Mouse (Mus musculus) myocyte (in vitro differentiated cells): Measurements from ENCODE around the gene 6720489N17Rik. TPM values are rescaled to one million over a fixed set of nuclear protein-coding genes. Genes with fewer than 3 reads are reported as not detected.
"Not testable (repeated sequence)": the region's sequence is repeated elsewhere in the genome, so short reads cannot be mapped to it uniquely, and the experiment has no call there.

Experiments
- H3K27me3 ChIP-seq: one replicate; pipeline ENCODE4 v1.6.1; 2011; ENCODE audit not compliant: control insufficient read depth, insufficient read depth, insufficient read length
- H3K36me3 ChIP-seq: one replicate; pipeline ENCODE4 v1.6.1; 2011; ENCODE audit not compliant: control insufficient read depth, insufficient read depth
- H3K4me2 ChIP-seq: one replicate; pipeline ENCODE4 v1.6.1; 2011; ENCODE audit warnings: low read depth, control low read depth
- H3K4me3 ChIP-seq: one replicate; pipeline ENCODE4 v1.5.1; 2011; ENCODE audit warnings: mild to moderate bottlenecking, control low read depth, moderate library complexity
- H3K79me2 ChIP-seq: one replicate; pipeline ENCODE4 v1.6.1; 2011; ENCODE audit not compliant: control insufficient read depth, insufficient read depth
- H3ac ChIP-seq: one replicate; pipeline ENCODE4 v1.6.1; 2011; ENCODE audit not compliant: control insufficient read depth, insufficient read length
- CEBPB ChIP-seq: IDR thresholded peaks from 2 replicates; pipeline ENCODE4 v1.6.1; 2011; ENCODE audit warnings: mild to moderate bottlenecking, moderate library complexity; ENCODE audit not compliant: poor library complexity, insufficient read depth, severe bottlenecking
- E2F4 ChIP-seq: IDR thresholded peaks from one replicate; pipeline ENCODE4 v1.6.1; 2011; ENCODE audit warnings: mild to moderate bottlenecking, control low read depth, moderate library complexity; ENCODE audit not compliant: insufficient read depth
- MAX ChIP-seq: IDR thresholded peaks from one replicate; pipeline ENCODE4 v1.6.1; 2011; ENCODE audit warnings: low read depth, mild to moderate bottlenecking, control low read depth
- MYOD1 ChIP-seq, 3 experiments: IDR thresholded peaks; one replicate each; pipeline ENCODE4 v1.6.1; 2011; ENCODE audit warnings: control low read depth in 2 of 3, low read depth in 2 of 3, mild to moderate bottlenecking in 2 of 3, moderate library complexity in 1 of 3; ENCODE audit not compliant: insufficient read length in 2 of 3, control insufficient read depth in 1 of 3
- MYOG ChIP-seq, 3 experiments: IDR thresholded peaks; one replicate each; pipeline ENCODE4 v1.6.1; 2011; ENCODE audit warnings: control low read depth in 2 of 3, low read depth in 2 of 3, mild to moderate bottlenecking in 2 of 3; ENCODE audit not compliant: insufficient read length in 2 of 3, control insufficient read depth in 1 of 3, insufficient read depth in 1 of 3
- POLR2A ChIP-seq: IDR thresholded peaks from one replicate; pipeline ENCODE4 v1.6.1; 2011; ENCODE audit warnings: low read depth, mild to moderate bottlenecking, control low read depth, moderate library complexity; ENCODE audit not compliant: insufficient read length
- POLR2AphosphoS2 ChIP-seq: IDR thresholded peaks from one replicate; pipeline ENCODE4 v1.6.1; 2011; ENCODE audit warnings: low read depth, control low read depth; ENCODE audit not compliant: insufficient read length
- REST ChIP-seq: IDR thresholded peaks from one replicate; pipeline ENCODE4 v1.6.1; 2011; ENCODE audit warnings: mild to moderate bottlenecking, control low read depth, moderate library complexity; ENCODE audit not compliant: insufficient read depth, insufficient read length
- SRF ChIP-seq: IDR thresholded peaks from one replicate; pipeline ENCODE4 v1.6.1; 2011; ENCODE audit warnings: low read depth; ENCODE audit not compliant: control insufficient read depth, insufficient read length
- TCF12 ChIP-seq: IDR thresholded peaks from one replicate; pipeline ENCODE4 v1.6.1; 2011; ENCODE audit warnings: mild to moderate bottlenecking, control low read depth; ENCODE audit not compliant: poor library complexity, insufficient read depth, severe bottlenecking
- TCF3 ChIP-seq: IDR thresholded peaks from one replicate; pipeline ENCODE4 v1.6.1; 2011; ENCODE audit warnings: low read depth, control low read depth; ENCODE audit not compliant: insufficient read length
- USF1 ChIP-seq: IDR thresholded peaks from one replicate; pipeline ENCODE4 v1.6.1; 2011; ENCODE audit warnings: low read depth, mild to moderate bottlenecking, control low read depth, moderate library complexity
- polyA plus RNA-seq: library from polyadenylated mRNA; unstranded; fragments of >200 nt; fragmentation: generic; extraction: Trizol; gene quantifications from one replicate; pipeline ENCODE4 v1.2.1, GENCODE M21; 2012; ENCODE audit warnings: missing spikeins

The 6720489N17Rik gene
- 0.19 TPM for polyA plus RNA-seq

DNA sequence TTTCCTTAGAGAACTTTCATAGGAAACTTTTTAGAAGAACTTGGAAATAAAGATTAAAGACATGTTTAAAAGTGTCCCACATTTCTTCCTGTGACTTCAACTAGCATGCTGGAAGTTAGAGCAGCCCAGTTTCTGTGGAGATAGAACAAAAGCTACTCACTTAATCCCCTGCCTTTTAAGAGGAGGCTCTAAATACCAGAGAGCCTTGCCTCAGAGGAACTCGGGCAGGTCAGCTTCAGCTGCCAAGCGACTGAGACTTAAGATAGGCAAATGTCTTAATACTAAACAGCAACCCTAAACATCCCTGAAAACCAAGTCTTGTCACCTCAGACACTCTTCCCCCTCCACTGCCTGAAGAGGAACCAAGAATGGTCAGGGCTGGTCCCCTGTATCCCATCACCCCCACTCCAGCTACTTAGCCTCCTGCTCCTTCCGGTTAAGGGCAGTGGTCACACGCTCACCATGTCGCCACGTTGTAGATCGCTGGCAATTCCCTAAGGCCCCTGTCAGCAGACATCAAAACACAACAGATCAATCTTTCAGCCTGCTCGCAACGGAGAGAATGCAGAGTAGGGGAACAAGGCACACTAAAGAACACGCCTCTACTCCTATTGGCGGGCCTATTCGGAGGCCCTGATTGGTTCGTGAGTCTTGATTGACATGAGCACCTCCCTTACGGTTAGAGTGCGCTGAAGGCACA, at the start of gene 6720489N17Rik:
Gene 6720489N17Rik, minus strand, starts transcription at position 606 of the 700 bp plus-strand sequence.
- Histone ChIP-seq H3K4me3 (peak within 1 kb of the TSS; percentile 14), H3K4me2 (peak within 1 kb of the TSS; percentile 52)
- not testable (repeated sequence) for H3K36me3 ChIP-seq, H3K27me3 ChIP-seq, H3ac ChIP-seq, H3K79me2 ChIP-seq

DNA sequence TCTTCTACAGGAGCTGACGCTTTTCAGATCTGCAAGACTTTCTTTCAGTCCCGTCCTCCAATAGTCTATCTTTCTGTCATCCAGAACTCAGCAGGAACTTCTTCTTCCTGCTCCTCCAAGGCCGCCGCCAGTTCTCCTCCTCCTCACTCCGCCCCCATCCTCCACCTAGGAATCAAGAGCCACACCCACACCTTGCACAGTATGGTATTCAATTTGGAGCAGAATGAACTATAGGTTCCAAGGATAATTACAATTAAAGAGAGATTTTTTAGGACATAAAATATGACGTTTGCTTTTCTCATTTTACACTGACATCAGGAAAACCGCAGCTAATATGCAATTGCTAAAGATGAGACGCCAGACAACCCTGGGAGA, 29.4 kb upstream of the 6720489N17Rik start:
- peak overlapping the region; percentile 27 for H3K4me3 ChIP-seq

DNA sequence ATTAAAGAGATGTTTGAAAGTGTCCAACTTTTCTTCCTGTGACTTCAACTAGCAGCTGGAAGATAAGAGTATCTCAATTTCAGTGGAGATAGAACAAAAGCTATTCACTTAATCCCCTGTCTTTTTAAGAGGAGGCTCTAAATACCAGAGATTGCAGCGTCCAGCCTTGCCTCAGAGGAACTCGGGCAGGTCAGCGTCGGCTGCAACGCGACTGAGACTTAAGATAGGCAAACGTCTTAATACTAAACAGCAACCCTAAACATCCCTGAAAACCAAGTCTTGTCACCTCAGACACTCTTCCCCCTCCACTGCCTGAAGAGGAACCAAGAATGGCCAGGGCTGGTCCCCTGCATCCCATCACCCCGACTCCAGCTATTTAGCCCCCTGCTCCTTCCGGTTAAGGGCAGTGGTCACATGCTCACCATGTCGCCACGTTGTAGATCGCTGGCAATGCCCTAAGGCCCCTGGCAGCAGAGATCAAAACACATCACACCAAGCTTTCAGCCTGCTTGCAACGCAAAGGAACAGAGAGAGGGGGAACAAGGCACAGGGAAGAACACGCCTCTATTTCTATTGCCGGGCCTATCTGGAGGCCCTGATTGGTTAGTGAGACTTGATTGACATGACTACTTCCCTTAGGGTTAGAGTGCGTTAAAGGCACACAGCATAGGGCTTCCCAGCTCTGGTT, 28.8 kb upstream of the 6720489N17Rik start:
- H3K27me3 ChIP-seq, H3K79me2 ChIP-seq, H3K36me3 ChIP-seq, H3ac ChIP-seq: not testable (repeated sequence)
- Histone ChIP-seq H3K4me2 (peak overlapping the region; percentile 51), H3K4me3 (peak overlapping the region; percentile 27)

More for the DNA sequence above, 29.4 kb upstream of the 6720489N17Rik start:
- no peaks in the 10 kb centered on the region for H3K36me3 ChIP-seq
- H3K27me3 ChIP-seq: no peaks in the 10 kb centered on the region
- TF ChIP-seq TCF3: no peak
- TF ChIP-seq SRF: no peak
- TF ChIP-seq E2F4: no peak
- TF ChIP-seq POLR2AphosphoS2: no peak
- TF ChIP-seq CEBPB: no peak
- no peak for TF ChIP-seq MYOD1 (IDR thresholded peaks at IDR 0.05; ENCODE audit: control insufficient read depth in 1 of 3, insufficient read length in 2 of 3, low read depth in 2 of 3)
- no peak for TF ChIP-seq MAX
- TF ChIP-seq TCF12: no peak
- no peak for TF ChIP-seq POLR2A
- TF ChIP-seq MYOG (IDR thresholded peaks at IDR 0.05; ENCODE audit: control insufficient read depth in 1 of 3, insufficient read depth in 1 of 3, insufficient read length in 2 of 3, low read depth in 2 of 3): no peak
- TF ChIP-seq USF1: no peak
- TF ChIP-seq REST: no peak
- peak overlapping the region; percentile 51 for H3K4me2 ChIP-seq
- no peak overlapping the region for H3ac ChIP-seq
- H3K79me2 ChIP-seq: no peaks in the 10 kb centered on the region

DNA sequence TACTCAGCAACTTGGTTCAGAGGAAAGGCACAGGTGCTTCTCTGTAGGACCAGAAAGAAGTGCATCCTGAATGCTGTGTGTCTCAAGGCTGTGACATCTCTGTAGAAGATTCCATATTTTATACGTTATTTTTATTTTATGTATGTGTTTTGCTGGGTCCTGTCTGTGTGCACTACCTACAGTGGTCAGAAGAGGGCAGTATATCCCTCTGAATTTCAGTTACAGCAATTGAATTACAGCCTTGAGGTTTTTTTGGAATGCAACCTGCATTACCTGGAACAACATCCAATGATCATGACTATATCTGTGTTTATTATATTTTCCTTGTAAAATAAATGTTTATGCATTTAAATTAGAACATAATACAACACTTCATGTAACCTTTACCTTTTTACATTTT, 3.1 kb upstream of the 6720489N17Rik start:
- H3K4me2 ChIP-seq, H3K27me3 ChIP-seq, H3K36me3 ChIP-seq, H3ac ChIP-seq, H3K79me2 ChIP-seq, H3K4me3 ChIP-seq: not testable (repeated sequence)

DNA sequence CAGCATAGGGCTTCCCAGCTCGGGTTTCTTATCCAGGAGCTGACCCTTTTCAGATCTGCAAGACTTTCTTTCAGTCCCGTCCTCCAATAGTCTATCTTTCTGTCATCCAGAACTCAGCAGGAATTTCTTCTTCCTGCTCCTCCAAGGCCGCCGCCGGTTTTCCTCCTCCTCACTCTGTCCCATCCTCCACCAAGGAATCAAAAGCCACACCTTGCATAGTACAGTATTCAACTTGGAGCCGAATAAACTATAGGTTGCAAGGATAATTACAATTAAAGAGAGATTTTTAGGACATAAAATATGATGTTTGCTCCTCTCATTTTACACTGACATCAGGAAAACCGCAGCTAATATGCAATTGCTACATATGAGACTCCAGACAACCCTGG, 289 bp upstream of the 6720489N17Rik start:
- not testable (repeated sequence) for H3K27me3 ChIP-seq, H3ac ChIP-seq, H3K79me2 ChIP-seq, H3K36me3 ChIP-seq
- H3K4me2 ChIP-seq: peak overlapping the region; percentile 52
- H3K4me3 ChIP-seq: peak overlapping the region; percentile 14

DNA sequence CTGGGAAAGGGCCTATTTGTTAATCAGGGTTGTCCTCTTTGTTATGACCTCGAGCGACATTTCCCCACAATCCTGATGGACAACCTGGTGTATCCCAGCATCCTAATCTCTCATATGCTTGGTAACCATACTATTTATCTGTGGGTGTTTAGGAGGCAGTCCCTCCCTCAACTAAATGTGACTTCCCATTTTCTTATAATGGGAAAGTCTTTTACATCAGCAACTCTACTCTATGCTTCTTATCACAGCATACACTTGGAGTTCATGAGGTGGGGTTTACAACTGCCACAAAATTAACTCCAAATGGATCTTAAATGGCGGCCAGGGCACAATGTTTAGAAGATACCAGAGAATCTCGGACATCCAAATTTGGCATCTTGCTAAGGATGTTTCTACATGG, 6.5 kb downstream of the 6720489N17Rik start:
- not testable (repeated sequence) for H3K36me3 ChIP-seq

DNA sequence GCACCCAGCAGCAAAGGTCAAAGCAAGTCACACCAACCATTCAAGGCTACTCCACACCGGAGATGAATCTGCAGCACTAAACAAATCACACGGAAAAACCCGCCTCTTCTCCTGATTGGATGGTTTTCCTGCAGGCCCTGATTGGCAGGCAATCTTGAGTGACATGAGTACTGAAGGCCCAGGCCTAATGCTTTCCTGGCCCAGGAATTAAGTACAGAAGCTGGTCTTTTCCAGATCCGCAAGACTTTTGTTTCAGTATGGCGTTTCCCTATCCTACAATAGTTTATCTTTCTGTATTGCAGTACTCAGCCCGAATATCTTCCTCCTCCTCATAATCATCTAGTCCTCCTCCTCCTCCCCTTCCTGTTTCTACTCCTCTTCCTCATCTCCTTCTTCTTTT, 52.9 kb downstream of the 6720489N17Rik start, which contains the start of gene Zfp934:
Gene Zfp934, minus strand, starts transcription at position 101 of the 400 bp plus-strand sequence.
- not testable (repeated sequence) for H3K36me3 ChIP-seq, H3K4me3 ChIP-seq, H3K4me2 ChIP-seq, H3ac ChIP-seq, H3K79me2 ChIP-seq, H3K27me3 ChIP-seq

More for the DNA sequence above, 6.5 kb downstream of the 6720489N17Rik start:
- H3K4me3 ChIP-seq, H3ac ChIP-seq, H3K79me2 ChIP-seq, H3K4me2 ChIP-seq, H3K27me3 ChIP-seq: not testable (repeated sequence)

DNA sequence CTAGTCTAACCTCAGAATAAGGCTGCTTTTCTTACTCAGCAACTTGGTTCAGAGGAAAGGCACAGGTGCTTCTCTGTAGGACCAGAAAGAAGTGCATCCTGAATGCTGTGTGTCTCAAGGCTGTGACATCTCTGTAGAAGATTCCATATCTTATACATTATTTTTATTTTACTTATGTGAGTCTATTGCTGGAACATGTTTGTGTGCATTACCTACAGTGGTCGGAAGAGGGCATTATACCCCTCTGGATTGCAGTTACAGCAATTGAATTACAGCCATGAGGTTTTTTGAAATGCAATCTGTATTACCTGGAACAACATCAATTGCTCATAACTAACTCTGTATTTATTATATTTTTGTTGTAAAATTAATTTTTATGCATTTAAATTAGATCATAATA, 62.3 kb downstream of the 6720489N17Rik start:
- not testable (repeated sequence) for H3K36me3 ChIP-seq, H3ac ChIP-seq, H3K4me3 ChIP-seq, H3K4me2 ChIP-seq, H3K79me2 ChIP-seq, H3K27me3 ChIP-seq

DNA sequence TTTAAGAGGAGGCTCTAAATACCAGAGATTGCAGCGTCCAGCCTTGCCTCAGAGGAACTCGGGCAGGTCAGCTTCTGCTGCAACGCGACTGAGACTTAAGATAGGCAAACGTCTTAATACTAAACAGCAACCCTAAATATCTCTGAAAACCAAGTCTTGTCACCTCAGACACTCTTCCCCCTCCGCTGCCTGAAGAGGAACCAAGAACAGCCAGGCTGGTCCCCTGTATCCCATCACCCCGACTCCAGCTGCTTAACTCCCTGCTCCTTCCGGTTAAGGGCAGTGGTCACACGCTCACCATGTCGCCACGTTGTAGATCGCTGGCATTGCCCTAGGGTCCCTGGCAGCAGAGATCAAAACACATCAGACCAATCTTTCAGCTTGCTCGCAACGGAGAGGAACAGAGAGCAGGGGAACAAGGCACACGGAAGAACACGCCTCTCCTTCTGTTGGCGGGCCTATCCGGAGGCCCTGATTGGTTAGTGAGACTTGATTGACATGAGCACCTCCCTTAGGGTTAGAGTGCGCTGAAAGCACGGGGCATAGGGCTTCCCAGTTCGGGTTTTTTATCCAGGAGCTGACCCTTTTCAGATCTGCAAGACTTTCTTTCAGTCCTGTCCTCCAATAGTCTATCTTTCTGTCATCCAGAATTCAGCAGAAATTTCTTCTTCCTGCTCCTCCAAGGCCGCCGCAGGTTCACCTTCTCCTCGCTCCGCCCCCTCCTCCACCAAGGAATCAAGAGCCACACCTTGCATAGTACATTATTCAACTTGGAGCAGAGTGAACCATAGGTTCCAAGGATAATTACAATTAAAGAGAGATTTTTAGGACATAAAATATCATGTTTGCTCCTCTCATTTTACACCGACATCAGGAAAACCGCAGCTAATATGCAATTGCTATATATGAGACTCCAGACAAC, 65.5 kb downstream of the 6720489N17Rik start, which contains the start of gene Zfp935:
Gene Zfp935, minus strand, starts transcription at position 323 of the 922 bp plus-strand sequence.
- H3K36me3 ChIP-seq, H3ac ChIP-seq, H3K27me3 ChIP-seq, H3K79me2 ChIP-seq: not testable (repeated sequence)
- Histone ChIP-seq H3K4me3 (peak within 1 kb of the TSS; percentile 30), H3K4me2 (peak within 1 kb of the TSS; percentile 64)
